Mouse (Mus musculus): Measurements from ENCODE around the gene Kcnip4. TPM values are rescaled to one million over a fixed set of nuclear protein-coding genes. Genes with fewer than 3 reads are reported as not detected.

Kcnip4 gene
- total RNA-seq, 2 experiments from 2014 or later: not detected

- no peak for ATAC-seq (replicated peaks; ENCODE audit: low FRiP score, low TSS enrichment, poor library complexity, severe bottlenecking)
Measured at GRCm38 (mm10) chr5:49368636-49369423, 155.9 kb downstream of the Kcnip4 start.

GRCm38 (mm10) chr5:49356381-49356780, 168.3 kb downstream of the Kcnip4 start:
- ATAC-seq (replicated peaks; ENCODE audit: low FRiP score, low TSS enrichment, poor library complexity, severe bottlenecking): no peak

GRCm38 (mm10) chr5:49352061-49352460, 172.6 kb downstream of the Kcnip4 start:
- no peak for ATAC-seq (replicated peaks; ENCODE audit: low FRiP score, low TSS enrichment, poor library complexity, severe bottlenecking)

- ATAC-seq (replicated peaks; ENCODE audit: low FRiP score, low TSS enrichment, poor library complexity, severe bottlenecking): peak; percentile 79
Measured at GRCm38 (mm10) chr5:49350126-49350909, 174.4 kb downstream of the Kcnip4 start.

- ATAC-seq (replicated peaks; ENCODE audit: low FRiP score, low TSS enrichment, poor library complexity, severe bottlenecking): no peak
Measured at GRCm38 (mm10) chr5:49349541-49349940, 175.2 kb downstream of the Kcnip4 start.

- no peak for ATAC-seq (replicated peaks; ENCODE audit: low FRiP score, low TSS enrichment, poor library complexity, severe bottlenecking)
Measured at GRCm38 (mm10) chr5:49348511-49348910, 176.2 kb downstream of the Kcnip4 start.

GRCm38 (mm10) chr5:49344606-49345005, 180.1 kb downstream of the Kcnip4 start:
- no peak for ATAC-seq (replicated peaks; ENCODE audit: low FRiP score, low TSS enrichment, poor library complexity, severe bottlenecking)

- ATAC-seq (replicated peaks; ENCODE audit: low FRiP score, low TSS enrichment, poor library complexity, severe bottlenecking): no peak
Measured at GRCm38 (mm10) chr5:49337164-49337563, 187.5 kb downstream of the Kcnip4 start.

- no peak for ATAC-seq (replicated peaks; ENCODE audit: low FRiP score, low TSS enrichment, poor library complexity, severe bottlenecking)
Measured at GRCm38 (mm10) chr5:49333063-49333462, 191.6 kb downstream of the Kcnip4 start.

- no peak for ATAC-seq (replicated peaks; ENCODE audit: low FRiP score, low TSS enrichment, poor library complexity, severe bottlenecking)
Measured at GRCm38 (mm10) chr5:49329023-49329422, 195.7 kb downstream of the Kcnip4 start.

GRCm38 (mm10) chr5:49318661-49319060, 206.0 kb downstream of the Kcnip4 start:
- no peak for ATAC-seq (replicated peaks; ENCODE audit: low FRiP score, low TSS enrichment, poor library complexity, severe bottlenecking)

- no peak for ATAC-seq (replicated peaks; ENCODE audit: low FRiP score, low TSS enrichment, poor library complexity, severe bottlenecking)
Measured at GRCm38 (mm10) chr5:49317869-49318268, 206.8 kb downstream of the Kcnip4 start.

GRCm38 (mm10) chr5:49306796-49307195, 217.9 kb downstream of the Kcnip4 start:
- ATAC-seq (replicated peaks; ENCODE audit: low FRiP score, low TSS enrichment, poor library complexity, severe bottlenecking): no peak

GRCm38 (mm10) chr5:49305321-49305720, 219.4 kb downstream of the Kcnip4 start:
- ATAC-seq (replicated peaks; ENCODE audit: low FRiP score, low TSS enrichment, poor library complexity, severe bottlenecking): no peak

- no peak for ATAC-seq (replicated peaks; ENCODE audit: low FRiP score, low TSS enrichment, poor library complexity, severe bottlenecking)
Measured at GRCm38 (mm10) chr5:49298654-49299053, 226.1 kb downstream of the Kcnip4 start.

GRCm38 (mm10) chr5:49292421-49292820, 232.3 kb downstream of the Kcnip4 start:
- no peak for ATAC-seq (replicated peaks; ENCODE audit: low FRiP score, low TSS enrichment, poor library complexity, severe bottlenecking)

GRCm38 (mm10) chr5:49291801-49292200, 232.9 kb downstream of the Kcnip4 start:
- ATAC-seq (replicated peaks; ENCODE audit: low FRiP score, low TSS enrichment, poor library complexity, severe bottlenecking): no peak

- ATAC-seq (replicated peaks; ENCODE audit: low FRiP score, low TSS enrichment, poor library complexity, severe bottlenecking): no peak
Measured at GRCm38 (mm10) chr5:49285455-49286135, 239.1 kb downstream of the Kcnip4 start.

- ATAC-seq (replicated peaks; ENCODE audit: low FRiP score, low TSS enrichment, poor library complexity, severe bottlenecking): no peak
Measured at GRCm38 (mm10) chr5:49284776-49285175, 239.9 kb downstream of the Kcnip4 start.

GRCm38 (mm10) chr5:49283403-49283802, 241.3 kb downstream of the Kcnip4 start:
- no peak for ATAC-seq (replicated peaks; ENCODE audit: low FRiP score, low TSS enrichment, poor library complexity, severe bottlenecking)
